Mouse (Mus musculus) ES-CJ7 (cell line): ENCODE measurements around the gene Polr2e.
"Not testable (repeated sequence)": the region's sequence is repeated elsewhere in the genome, so short reads cannot be mapped to it uniquely, and the experiment has no call there.

ENCODE experiments used
- DNase-seq: peaks from one replicate; pipeline ENCODE4 v3.0.0; 2011; ENCODE audit warnings: low read depth, low spot score

The Polr2e gene

GRCm38 (mm10) chr10:80056976-80057682, 17.5 kb upstream of the Polr2e start:
- no peak for DNase-seq

- DNase-seq: no peak
Observed at GRCm38 (mm10) chr10:80056506-80056905, 16.9 kb upstream of the Polr2e start.

- DNase-seq: no peak
Observed at GRCm38 (mm10) chr10:80055891-80056290, 16.3 kb upstream of the Polr2e start.

GRCm38 (mm10) chr10:80055364-80055763, 15.8 kb upstream of the Polr2e start:
- no peak for DNase-seq

GRCm38 (mm10) chr10:80054911-80055310, 15.3 kb upstream of the Polr2e start:
- DNase-seq: not testable (repeated sequence)

DNA sequence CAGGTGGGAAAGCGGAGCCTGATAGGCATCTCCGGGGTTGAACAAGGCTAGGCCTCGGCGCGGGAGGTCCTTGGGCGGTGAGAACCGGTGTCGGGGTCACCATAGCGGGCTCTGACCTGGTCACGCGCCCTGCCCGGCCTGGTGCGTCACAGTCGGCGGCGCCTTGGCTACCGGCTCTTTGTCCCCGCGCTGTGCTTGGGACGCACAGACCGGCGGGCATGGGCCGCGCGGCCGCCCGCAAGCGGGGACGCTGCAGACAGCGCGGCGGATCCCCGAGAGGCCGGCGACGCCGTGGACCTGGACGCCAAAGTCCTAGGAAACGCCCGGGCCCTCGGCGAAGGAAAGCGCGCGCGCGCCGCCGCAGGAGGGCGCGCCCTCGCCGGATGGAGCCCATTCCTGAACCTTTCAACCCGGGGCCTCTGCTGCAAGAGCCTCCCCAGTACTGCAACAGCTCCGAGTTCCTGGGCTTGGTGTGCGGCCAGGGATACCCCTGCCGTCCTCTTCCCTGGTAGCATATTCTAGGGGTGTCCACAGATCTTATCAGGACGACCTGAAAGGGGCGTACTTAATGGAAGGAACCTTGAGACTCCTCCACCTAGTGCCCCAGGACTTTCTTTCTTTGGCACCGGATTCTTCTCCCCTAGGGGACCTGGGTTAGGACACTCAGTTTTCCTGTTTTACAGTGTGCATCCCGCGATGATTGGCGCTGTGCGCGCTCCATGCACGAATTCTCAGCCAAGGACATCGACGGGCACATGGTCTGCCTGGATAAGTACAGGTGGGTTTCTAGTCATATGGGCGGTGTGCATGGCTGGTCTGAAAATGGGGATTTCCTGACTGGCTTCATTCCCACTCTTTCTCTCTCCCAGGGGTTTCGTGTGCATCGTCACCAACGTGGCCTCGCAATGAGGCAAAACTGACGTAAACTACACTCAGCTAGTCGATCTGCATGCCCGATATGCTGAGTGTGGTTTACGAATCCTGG, 14.5 kb upstream of the Polr2e start:
- no peak for DNase-seq

- DNase-seq: peak; percentile 100
Observed at GRCm38 (mm10) chr10:80053259-80053780, 13.7 kb upstream of the Polr2e start.

DNA sequence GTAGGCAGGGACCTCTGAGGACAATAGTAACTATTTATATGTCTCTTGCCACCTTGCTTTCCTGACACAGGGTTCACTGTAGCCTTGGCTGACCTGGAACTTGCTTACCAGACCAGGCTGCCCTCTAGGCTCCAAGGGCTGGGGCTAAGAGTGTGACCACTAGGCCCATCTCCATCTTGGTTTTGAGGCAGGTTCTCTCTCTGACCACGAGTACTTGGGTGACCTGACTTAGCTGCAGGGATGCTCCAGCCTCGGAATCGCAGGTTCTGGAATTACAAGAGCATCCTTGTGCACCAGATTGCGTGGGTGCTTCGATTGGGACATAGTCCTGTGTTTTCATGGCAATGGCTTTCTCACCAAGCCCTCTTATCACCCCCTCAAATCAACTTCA, 12.8 kb upstream of the Polr2e start:
- DNase-seq: no peak

- DNase-seq: peak; percentile 81
Observed at GRCm38 (mm10) chr10:80051618-80052373, 12.2 kb upstream of the Polr2e start.

DNA sequence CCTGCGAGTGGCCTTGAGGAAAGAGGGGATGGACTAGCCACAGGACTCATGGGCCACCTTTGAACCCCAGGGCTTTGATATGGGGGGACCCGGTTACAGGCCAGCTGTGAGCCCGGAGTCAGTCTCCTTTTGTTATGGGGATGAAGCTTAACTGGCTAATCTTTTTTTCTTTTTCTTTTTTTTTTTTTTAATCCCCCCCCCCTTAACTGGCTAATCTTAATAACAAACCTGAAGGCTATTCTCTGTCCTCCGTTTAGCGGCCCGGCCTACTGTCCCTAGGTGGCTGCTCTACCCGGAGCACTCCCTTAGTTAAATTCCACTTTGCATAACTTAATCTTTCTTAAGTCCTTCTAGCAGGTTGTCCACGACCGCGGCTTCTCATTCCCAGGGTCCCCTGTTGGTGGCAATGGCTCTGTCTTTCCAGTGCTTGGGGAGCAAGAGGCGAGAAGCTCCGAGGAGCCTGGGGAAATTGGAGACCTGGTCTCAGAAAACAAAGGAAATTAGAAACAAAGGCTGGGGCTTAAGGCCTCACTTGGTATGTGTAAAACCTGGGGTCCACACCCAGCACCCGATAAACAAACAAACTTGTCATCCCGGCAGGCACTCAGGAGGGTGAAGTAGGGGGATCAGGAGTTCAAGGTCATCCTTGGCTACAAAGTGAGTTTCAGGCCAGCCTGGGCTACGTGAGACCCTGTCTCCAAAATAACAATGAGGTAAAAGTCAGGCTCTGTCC, 11.5 kb upstream of the Polr2e start:
- peak; percentile 98 for DNase-seq

- peak; percentile 58 for DNase-seq
Observed at GRCm38 (mm10) chr10:80050244-80050643, 10.6 kb upstream of the Polr2e start.

DNA sequence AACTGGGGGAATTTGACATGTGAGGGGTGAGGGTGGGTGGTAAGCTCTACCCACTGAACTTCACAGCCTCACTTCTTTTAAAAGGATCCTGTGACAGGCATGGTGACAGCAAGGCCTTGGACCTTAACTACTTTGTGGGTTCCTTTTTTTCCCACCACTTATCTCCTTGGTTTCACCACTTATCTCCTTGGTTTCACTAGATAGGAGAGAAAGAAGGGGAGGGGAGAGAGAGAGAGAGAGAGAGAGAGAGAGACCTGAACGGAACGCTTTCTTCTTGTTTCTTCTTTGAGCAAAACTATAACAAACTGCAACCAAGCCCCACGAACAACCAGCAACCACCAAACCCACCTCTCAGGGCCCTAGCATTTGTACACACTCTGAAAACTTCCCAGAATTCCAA, 9.2 kb upstream of the Polr2e start:
- no peak for DNase-seq

- no peak for DNase-seq
Observed at GRCm38 (mm10) chr10:80048396-80048795, 8.8 kb upstream of the Polr2e start.

DNA sequence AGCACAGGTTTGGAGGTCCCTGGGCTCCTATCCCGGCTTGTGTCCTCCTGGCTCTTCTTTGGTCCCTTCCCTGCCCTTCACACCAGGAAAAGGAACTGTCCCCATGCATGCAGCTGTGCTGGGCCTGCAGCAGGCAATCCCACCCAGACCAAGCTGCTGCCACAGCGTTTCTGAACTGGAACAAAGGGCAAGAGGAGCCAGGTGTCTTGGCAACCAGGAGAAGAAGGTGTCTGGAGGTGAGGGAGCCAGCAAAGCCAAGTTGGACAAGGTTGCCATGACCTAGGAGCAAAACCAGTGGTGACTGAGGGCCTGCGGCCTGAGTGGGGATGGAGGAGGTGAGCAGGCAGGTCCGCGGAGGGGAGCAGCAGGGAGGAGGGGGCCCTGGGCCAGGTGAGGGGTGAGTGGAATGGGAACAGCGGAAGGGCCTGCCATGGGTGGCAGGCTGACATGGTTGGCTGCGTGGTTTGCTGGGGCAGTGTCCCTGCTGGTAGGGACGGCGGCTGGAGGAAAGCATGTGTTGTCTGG, 7.5 kb upstream of the Polr2e start, which contains the start of gene Gpx4:
TSS of gene Gpx4 (plus strand) at position 126 of the 525 bp plus-strand sequence.
- DNase-seq: no peak

DNA sequence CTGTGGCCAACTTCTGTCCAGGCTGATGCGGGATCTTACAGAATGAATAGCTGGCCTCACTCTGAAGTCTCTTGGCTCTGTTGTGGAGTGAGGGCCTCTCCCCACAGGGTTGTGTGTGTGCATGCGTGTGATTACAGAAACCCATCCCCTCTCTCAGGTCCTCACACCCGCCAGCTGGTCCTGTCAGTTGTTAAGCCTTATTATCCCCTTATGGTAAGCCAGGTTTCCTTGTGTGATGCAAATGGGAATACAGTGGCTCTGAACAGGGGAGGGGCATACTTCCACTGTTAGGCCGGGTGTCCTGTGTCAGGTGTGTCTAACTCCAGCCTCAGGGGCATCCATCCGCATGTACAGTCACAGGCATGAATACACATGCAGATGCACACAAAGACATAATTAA, 6.2 kb upstream of the Polr2e start:
- DNase-seq: peak; percentile 80

DNA sequence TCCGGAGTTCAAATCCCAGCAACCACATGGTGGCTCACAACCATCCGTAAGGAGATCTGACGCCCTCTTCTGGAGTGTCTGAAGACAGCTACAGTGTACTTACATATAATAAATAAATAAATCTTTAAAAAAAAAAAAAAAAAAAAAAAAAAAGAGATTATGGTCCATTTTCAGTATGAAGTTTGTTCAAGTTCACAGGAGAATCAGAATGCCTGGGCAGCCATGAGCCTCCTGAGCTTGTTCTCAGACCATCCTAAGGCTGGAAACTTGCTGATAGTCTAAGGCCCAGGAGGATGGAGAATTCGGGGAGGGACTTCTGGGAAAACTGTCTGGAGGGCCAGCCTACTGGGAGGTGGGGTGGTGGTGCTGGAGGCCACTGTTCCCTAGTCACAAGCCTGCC, 5.8 kb upstream of the Polr2e start:
- DNase-seq: peak; percentile 50

DNA sequence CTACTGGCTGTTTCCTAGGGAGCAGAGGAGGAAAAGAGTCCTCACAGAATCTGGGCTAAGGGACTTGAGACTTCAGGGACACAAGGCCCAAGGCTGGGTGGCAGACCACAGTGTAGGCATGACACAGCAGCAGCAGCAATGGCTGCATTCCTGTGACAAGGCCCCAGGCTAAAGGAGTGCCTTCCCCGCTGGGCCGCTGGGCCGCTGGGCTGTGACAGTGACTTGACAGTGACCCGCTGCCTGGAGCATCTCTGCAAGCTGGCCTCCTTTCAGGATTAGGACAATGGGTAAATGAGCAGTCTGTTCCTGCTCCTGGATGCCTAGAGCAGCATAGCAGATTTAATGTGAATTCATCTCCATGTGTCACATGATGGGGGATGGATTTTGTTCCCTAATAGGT, 4.5 kb upstream of the Polr2e start:
- no peak for DNase-seq

GRCm38 (mm10) chr10:80041409-80042060, 1.9 kb upstream of the Polr2e start:
- not testable (repeated sequence) for DNase-seq

- DNase-seq: no peak
Observed at GRCm38 (mm10) chr10:80036832-80037231, 2.8 kb downstream of the Polr2e start.

DNA sequence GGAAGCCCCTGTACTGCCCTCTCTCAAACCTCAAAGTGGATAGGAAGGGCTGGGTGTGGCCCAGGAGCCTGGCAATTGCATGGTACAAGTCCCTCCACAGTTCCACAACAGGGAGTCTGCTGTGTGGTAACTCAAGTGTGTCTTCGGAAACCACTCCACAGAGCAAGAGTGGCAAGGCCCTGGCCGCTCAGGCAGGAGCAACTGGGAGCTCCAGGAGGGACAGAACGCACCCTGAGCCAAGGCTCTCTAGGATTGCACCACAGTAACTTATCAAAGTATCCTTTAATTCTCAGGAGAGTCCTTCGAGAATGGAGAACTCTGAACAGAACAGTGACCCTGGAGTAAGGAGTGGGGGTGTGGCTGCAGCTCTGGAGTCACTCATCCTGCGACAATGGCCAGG, 3.9 kb downstream of the Polr2e start:
- no peak for DNase-seq
